Mouse (Mus musculus) cerebellum, adult 11 months (tissue): Measurements from ENCODE around the gene Cmtm8.

Experiments used
- DNase-seq: peaks from one replicate; pipeline ENCODE4 v3.0.0; 2022

Gene Cmtm8

DNA sequence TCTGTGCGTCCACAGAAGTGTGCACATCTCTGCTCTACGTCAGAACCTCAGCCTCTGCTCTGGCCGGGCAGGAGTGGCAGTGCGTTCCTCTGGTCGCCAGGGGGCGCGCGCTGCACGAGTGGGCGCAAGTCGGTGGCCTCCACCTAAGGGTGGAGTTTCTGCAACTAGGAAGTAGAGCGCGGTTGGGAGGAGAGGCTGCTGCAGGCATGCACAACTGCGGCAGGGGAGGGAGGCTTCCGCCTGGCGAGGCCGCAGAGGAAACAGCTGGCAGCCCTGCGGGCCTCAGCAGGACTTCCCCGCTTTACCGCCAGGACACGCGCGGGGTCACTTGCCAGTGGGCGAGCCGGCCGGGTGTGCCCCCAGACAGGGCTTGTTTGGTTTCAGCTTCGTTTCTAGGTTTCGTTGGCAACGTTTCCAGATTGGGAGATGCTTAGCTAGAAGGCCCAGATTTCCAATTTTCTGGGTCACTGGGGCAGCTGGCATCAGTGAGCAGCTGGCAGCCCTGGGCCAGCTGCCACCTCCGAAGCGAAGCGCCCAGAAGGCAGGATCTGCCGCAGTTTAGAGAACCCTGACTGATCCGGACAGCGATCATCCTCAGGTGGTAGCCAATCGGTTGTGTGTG, 91.0 kb downstream of the Cmtm8 start:
- DNase-seq = peak; percentile 85

DNA sequence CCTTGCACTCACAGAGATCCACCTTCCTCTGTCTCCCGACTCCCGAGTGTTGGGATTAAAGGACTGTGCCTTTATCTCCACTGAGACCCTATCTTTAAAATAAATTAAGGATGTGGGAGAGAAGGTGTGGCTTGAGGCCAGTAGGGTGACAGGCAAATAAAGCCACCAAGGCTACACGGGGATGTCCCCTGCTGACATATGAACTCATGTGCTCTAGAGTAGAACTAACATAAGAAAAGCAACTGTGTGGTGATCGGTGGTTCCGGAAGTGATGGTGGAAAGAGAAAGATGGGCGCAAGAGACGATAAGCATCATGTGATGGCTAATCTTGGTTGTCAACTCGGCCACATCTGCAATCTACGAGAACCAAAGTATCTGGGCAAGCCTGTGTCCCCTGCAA, 91.6 kb downstream of the Cmtm8 start:
- DNase-seq = no peak

DNA sequence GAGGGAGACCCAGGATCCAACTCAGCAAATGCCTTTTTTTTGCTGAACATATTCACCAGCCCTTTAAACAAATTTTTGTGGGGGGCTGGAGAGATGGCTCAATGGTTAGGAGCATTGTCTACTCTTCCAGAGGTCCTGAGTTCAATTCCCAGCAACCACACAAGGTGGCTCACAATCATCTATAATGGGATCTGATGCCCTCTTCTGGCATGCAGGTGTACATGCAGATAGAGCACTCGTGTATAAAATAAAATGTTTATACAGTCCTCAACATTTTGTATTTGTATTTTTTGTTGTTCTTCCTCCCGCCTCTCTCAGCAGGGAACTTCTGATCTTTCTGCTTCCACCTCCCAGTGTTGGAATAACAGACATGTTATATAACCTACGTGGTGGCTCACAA, 92.4 kb downstream of the Cmtm8 start:
- no peak for DNase-seq

DNA sequence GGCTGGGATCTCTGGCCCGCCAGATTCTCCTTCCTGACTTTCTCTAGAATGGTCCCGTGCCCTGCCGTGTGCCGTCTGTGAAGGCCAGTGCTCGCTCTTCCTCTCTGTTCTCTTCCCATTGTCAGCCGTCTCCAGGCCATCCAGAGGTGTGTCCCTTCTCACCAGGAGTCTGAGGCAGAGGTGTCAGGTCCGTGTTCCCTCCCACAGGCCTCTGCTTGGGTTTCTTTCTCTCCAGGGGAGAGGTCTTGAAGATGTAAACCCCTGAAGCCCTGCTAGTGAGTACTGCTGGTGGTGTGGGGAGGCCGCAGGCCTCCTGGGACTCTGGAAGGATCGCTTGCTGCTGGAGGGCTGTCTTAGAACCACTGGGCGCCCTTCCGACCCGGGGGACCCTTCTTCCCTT, 96.5 kb downstream of the Cmtm8 start:
- DNase-seq = no peak

DNA sequence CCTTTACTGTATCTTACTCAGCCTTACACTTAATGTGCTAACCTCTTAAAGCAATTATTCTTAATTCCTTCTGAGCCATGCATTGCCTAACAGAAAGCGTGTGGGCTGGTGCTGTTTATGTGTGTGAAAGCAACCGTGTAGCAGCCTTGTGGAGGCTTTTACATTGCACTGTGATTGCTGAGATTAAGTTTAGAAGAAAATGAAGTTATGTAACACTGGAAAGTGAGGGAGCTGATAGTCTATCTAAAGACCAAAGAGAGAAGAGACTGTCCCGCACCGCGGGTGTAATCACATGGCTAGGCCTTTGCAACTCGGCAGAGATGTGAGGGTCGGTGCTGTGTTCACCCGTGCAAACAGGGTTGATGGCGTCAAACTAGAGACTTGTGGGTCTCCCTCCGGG, 96.9 kb downstream of the Cmtm8 start:
- no peak for DNase-seq

DNA sequence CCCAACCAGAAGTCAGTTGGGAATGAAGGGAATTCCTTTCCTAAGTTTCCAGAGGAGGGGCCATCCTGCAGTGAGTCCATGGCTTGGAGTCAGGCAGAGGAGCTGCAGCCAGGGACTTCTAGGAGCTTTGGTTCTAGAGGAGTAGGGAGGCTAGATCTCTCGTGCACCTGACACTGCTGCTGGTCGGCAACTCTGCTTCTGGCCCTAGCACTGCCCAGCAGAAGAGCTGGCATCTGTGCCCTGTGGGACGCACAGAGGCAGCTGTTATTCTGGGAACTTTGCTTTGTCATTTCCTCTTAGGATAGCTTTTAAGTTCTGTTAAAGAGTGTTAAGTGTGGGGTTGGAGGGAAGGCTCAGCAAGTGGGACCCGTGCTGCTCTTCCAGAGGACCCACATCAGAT, 98.3 kb downstream of the Cmtm8 start:
- DNase-seq = no peak

DNA sequence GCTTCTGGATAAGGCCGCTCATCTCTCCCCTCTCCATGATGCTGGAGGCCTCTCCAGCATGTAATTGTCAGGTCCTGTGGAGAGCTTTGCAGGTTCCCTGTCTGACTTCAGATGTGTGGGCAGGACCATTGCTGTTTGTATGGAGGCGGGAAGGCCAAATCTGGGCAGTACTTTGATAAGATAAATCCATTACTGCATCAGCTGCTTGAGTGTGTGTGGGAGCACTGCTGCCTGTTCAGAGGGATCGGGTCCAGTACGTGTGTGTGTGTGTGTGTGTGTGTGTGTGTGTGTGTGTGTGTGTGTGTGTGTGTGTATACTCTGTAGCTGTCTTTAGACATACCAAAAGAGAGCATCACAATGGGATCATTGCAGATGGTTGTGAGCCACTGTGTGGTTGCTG, 98.8 kb downstream of the Cmtm8 start:
- no peak for DNase-seq

DNA sequence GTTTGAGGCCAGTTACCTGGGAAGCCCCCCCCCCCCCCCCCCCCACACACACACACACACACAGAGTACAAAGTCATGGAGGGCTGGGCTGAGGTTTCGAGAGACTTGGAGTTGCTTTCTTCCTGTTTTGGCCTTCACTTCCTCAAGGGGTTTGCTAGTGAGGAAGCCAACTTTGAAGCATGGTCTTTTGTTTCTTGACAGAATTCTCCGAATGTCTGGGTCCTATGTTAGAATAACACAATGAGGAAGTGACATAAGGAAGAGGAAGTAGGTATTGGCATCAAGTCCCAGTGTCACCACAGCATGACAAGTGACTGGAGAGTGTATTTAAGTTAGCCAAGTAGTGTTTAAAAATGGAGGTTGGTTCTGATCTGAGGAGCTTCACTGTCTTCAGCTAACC, 101.2 kb downstream of the Cmtm8 start:
- no peak for DNase-seq

DNA sequence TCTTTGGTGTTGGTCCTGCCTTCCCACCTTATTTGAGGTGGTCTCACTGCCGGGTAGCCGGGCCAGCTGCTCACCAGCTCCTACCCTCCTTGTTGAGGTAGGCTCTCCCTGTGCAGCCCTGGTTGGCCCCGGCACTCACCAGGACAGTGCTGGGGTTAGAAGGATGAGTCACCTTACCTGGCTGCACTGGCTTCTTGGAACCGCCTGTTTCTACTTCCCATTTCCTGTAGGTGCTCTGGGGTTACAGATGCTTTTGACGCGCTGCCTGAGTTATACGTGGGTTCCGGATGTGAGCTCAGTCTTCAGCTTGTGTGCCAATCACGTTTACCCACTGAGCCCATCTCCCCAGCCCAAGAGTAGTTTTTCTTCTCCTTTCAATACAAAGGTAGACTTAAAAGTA, 103.6 kb downstream of the Cmtm8 start:
- DNase-seq = no peak
